Mouse (Mus musculus): ENCODE measurements at regions not wholly inside any gene's neighbourhood (a gene's known extent, or its start where the extent isn't known, plus 50 kb on each side); places are given as distances from the start of the nearest gene placed in this dataset.

- no peaks in the 10 kb centered on the region for H3K36me3 ChIP-seq (ENCODE audit: control insufficient read depth, insufficient read depth, low read length, poor library complexity, severe bottlenecking)
- no peak for DNase-seq (ENCODE audit: low read depth, low spot score)
- H3K27me3 ChIP-seq (ENCODE audit: control insufficient read depth, insufficient read depth, low read length, poor library complexity, severe bottlenecking): no peaks in the 10 kb centered on the region
These were observed 169.3 kb upstream of the Gmds start for GRCm38 (mm10) chr13:32507825-32508224.

- H3K36me3 ChIP-seq (ENCODE audit: control insufficient read depth, insufficient read depth, low read length, poor library complexity, severe bottlenecking): no peaks in the 10 kb centered on the region
- no peak for DNase-seq (ENCODE audit: low read depth, low spot score)
- no peaks in the 10 kb centered on the region for H3K27me3 ChIP-seq (ENCODE audit: control insufficient read depth, insufficient read depth, low read length, poor library complexity, severe bottlenecking)
These were observed 159.8 kb upstream of the Gmds start for GRCm38 (mm10) chr13:32498205-32498790.

GRCm38 (mm10) chr13:32496263-32496662 lies 157.7 kb upstream of the Gmds start:
- no peaks in the 10 kb centered on the region for H3K27me3 ChIP-seq (ENCODE audit: control insufficient read depth, insufficient read depth, low read length, poor library complexity, severe bottlenecking)
- no peak for DNase-seq (ENCODE audit: low read depth, low spot score)
- no peaks in the 10 kb centered on the region for H3K36me3 ChIP-seq (ENCODE audit: control insufficient read depth, insufficient read depth, low read length, poor library complexity, severe bottlenecking)

GRCm38 (mm10) chr13:32495063-32495462 lies 156.5 kb upstream of the Gmds start:
- H3K27me3 ChIP-seq (ENCODE audit: control insufficient read depth, insufficient read depth, low read length, poor library complexity, severe bottlenecking): no peaks in the 10 kb centered on the region

GRCm38 (mm10) chr13:32493806-32494205 lies 155.3 kb upstream of the Gmds start:
- H3K36me3 ChIP-seq (ENCODE audit: control insufficient read depth, insufficient read depth, low read length, poor library complexity, severe bottlenecking): no peaks in the 10 kb centered on the region
- no peaks in the 10 kb centered on the region for H3K27me3 ChIP-seq (ENCODE audit: control insufficient read depth, insufficient read depth, low read length, poor library complexity, severe bottlenecking)
- no peak for DNase-seq (ENCODE audit: low read depth, low spot score)

More at GRCm38 (mm10) chr13:32495063-32495462, 156.5 kb upstream of the Gmds start:
- no peak for DNase-seq (ENCODE audit: low read depth, low spot score)
- H3K36me3 ChIP-seq (ENCODE audit: control insufficient read depth, insufficient read depth, low read length, poor library complexity, severe bottlenecking): no peaks in the 10 kb centered on the region

GRCm38 (mm10) chr13:32493309-32493708 lies 154.8 kb upstream of the Gmds start:
- H3K27me3 ChIP-seq (ENCODE audit: control insufficient read depth, insufficient read depth, low read length, poor library complexity, severe bottlenecking): no peaks in the 10 kb centered on the region
- peak; percentile 20 for DNase-seq (ENCODE audit: low read depth, low spot score)
- H3K36me3 ChIP-seq (ENCODE audit: control insufficient read depth, insufficient read depth, low read length, poor library complexity, severe bottlenecking): no peaks in the 10 kb centered on the region

GRCm38 (mm10) chr13:32492566-32492965 lies 154.0 kb upstream of the Gmds start:
- Histone ChIP-seq H3K36me3 (ENCODE audit: control insufficient read depth, insufficient read depth, low read length, poor library complexity, severe bottlenecking) (no peaks in the 10 kb centered on the region), H3K27me3 (ENCODE audit: control insufficient read depth, insufficient read depth, low read length, poor library complexity, severe bottlenecking) (no peaks in the 10 kb centered on the region)
- DNase-seq (ENCODE audit: low read depth, low spot score): no peak

GRCm38 (mm10) chr13:32481444-32482058 lies 143.0 kb upstream of the Gmds start:
- no peak for DNase-seq (ENCODE audit: low read depth, low spot score)
- Histone ChIP-seq H3K36me3 (ENCODE audit: control insufficient read depth, insufficient read depth, low read length, poor library complexity, severe bottlenecking) (no peaks in the 10 kb centered on the region), H3K27me3 (ENCODE audit: control insufficient read depth, insufficient read depth, low read length, poor library complexity, severe bottlenecking) (no peaks in the 10 kb centered on the region)

GRCm38 (mm10) chr13:32480029-32480428 lies 141.5 kb upstream of the Gmds start:
- no peak for DNase-seq (ENCODE audit: low read depth, low spot score)
- H3K27me3 ChIP-seq (ENCODE audit: control insufficient read depth, insufficient read depth, low read length, poor library complexity, severe bottlenecking): no peaks in the 10 kb centered on the region

GRCm38 (mm10) chr13:32479118-32479818 lies 140.7 kb upstream of the Gmds start:
- no peaks in the 10 kb centered on the region for H3K36me3 ChIP-seq (ENCODE audit: control insufficient read depth, insufficient read depth, low read length, poor library complexity, severe bottlenecking)
- no peaks in the 10 kb centered on the region for H3K27me3 ChIP-seq (ENCODE audit: control insufficient read depth, insufficient read depth, low read length, poor library complexity, severe bottlenecking)
- DNase-seq (ENCODE audit: low read depth, low spot score): no peak

More at GRCm38 (mm10) chr13:32480029-32480428, 141.5 kb upstream of the Gmds start:
- no peaks in the 10 kb centered on the region for H3K36me3 ChIP-seq (ENCODE audit: control insufficient read depth, insufficient read depth, low read length, poor library complexity, severe bottlenecking)

GRCm38 (mm10) chr13:32465787-32466186 lies 127.2 kb upstream of the Gmds start:
- no peaks in the 10 kb centered on the region for H3K36me3 ChIP-seq (ENCODE audit: control insufficient read depth, insufficient read depth, low read length, poor library complexity, severe bottlenecking)
- no peak for DNase-seq (ENCODE audit: low read depth, low spot score)
- H3K27me3 ChIP-seq (ENCODE audit: control insufficient read depth, insufficient read depth, low read length, poor library complexity, severe bottlenecking): no peaks in the 10 kb centered on the region

GRCm38 (mm10) chr13:32465041-32465682 lies 126.6 kb upstream of the Gmds start:
- Histone ChIP-seq H3K27me3 (ENCODE audit: control insufficient read depth, insufficient read depth, low read length, poor library complexity, severe bottlenecking) (no peaks in the 10 kb centered on the region), H3K36me3 (ENCODE audit: control insufficient read depth, insufficient read depth, low read length, poor library complexity, severe bottlenecking) (no peaks in the 10 kb centered on the region)
- no peak for DNase-seq (ENCODE audit: low read depth, low spot score)

GRCm38 (mm10) chr13:32454419-32455146 lies 116.0 kb upstream of the Gmds start:
- no peak for DNase-seq (ENCODE audit: low read depth, low spot score)
- Histone ChIP-seq H3K27me3 (ENCODE audit: control insufficient read depth, insufficient read depth, low read length, poor library complexity, severe bottlenecking) (no peaks in the 10 kb centered on the region), H3K36me3 (ENCODE audit: control insufficient read depth, insufficient read depth, low read length, poor library complexity, severe bottlenecking) (no peaks in the 10 kb centered on the region)

- no peaks in the 10 kb centered on the region for H3K36me3 ChIP-seq (ENCODE audit: control insufficient read depth, insufficient read depth, low read length, poor library complexity, severe bottlenecking)
- no peaks in the 10 kb centered on the region for H3K27me3 ChIP-seq (ENCODE audit: control insufficient read depth, insufficient read depth, low read length, poor library complexity, severe bottlenecking)
- DNase-seq (ENCODE audit: low read depth, low spot score): no peak
These were observed 111.3 kb upstream of the Gmds start for GRCm38 (mm10) chr13:32449710-32450417.

All from splenic B cell, adult 2 months (primary cell).